Mouse (Mus musculus): ENCODE measurements around the gene Gsdma2. TPM values are rescaled to one million over a fixed set of nuclear protein-coding genes. Genes with fewer than 3 reads are reported as not detected.
"Not testable (repeated sequence)": the region's sequence is repeated elsewhere in the genome, so short reads cannot be mapped to it uniquely, and the experiment has no call there.

Gene Gsdma2
- polyA plus RNA-seq, 1 experiment from 2014 or later = not detected

DNA sequence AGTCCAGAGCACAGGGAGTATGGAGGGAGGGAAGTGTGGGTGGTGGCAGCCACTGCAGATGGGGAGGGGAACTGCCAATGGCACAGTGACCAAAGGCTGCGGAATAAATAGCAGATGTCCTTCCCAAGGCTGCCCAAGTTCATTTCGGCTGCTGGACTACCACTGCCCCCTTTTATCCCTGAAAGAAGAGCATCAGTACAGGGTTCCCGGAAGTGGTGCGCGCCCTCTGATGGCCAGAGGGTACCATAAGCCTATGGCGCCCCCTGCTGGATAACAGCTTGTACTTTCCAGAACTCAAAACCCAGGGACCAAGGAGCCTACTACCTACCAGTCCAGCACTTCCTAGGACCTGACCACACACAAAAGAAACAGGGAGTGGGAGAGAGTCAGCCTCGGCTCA lies 26.6 kb downstream of the Gsdma2 start:
- H3K4me2 ChIP-seq (ENCODE audit: low read depth, low read length); H3K4me3 ChIP-seq (ENCODE audit: low read depth, low read length); H3K9me3 ChIP-seq (ENCODE audit: control insufficient read depth, low read length); H3K36me3 ChIP-seq (ENCODE audit: control insufficient read depth, insufficient read depth, low read length); H3K4me1 ChIP-seq (ENCODE audit: control insufficient read depth, insufficient read depth, low read length); H3K27ac ChIP-seq (ENCODE audit: low read depth, low read length); H3K27me3 ChIP-seq (ENCODE audit: control insufficient read depth, insufficient read depth, low read length); ATAC-seq (ENCODE audit: low read depth); H3K9ac ChIP-seq (replicated peaks; ENCODE audit: low read depth, low read length): not testable (repeated sequence)
- 6% methylated on average over 6 of the region's 7 CpGs for WGBS

DNA sequence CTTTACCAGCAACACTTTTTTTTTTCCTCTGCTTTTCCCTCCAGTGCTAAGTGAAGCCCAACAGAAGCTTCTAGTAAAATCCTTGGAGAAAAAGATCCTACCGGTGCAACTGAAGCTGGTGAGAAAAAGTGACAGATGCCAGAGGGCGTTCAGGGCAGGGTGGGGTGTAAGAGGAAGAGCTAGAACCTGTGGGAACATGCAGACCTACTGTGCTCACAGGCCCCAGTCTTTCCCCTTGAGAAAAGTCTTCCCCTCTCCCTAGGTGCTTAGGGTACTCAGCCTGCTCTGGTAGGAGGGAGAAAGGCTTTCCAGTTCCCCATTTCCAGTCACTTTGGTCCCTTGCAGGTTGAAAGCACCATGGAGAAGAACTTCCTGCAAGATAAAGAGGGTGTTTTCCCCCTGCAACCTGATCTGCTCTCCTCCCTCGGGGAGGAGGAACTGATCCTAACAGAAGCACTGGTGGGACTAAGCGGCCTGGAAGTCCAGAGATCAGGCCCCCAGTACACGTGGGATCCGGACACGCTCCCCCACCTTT lies 29.3 kb downstream of the Gsdma2 start:
- no peak overlapping the region for H3K4me3 ChIP-seq (ENCODE audit: low read depth, low read length)
- no peak overlapping the region for H3K27ac ChIP-seq (ENCODE audit: low read depth, low read length)
- H3K9ac ChIP-seq (replicated peaks; ENCODE audit: low read depth, low read length) = no peak overlapping the region
- no peaks in the 10 kb centered on the region for H3K9me3 ChIP-seq (ENCODE audit: control insufficient read depth, low read length)
- H3K4me2 ChIP-seq (ENCODE audit: low read depth, low read length) = no peak overlapping the region
- no peaks in the 10 kb centered on the region for H3K27me3 ChIP-seq (ENCODE audit: control insufficient read depth, insufficient read depth, low read length)
- no peaks in the 10 kb centered on the region for H3K36me3 ChIP-seq (ENCODE audit: control insufficient read depth, insufficient read depth, low read length)
- no peak for ATAC-seq (ENCODE audit: low read depth)
- WGBS = 55% methylated on average over 7 of the region's 7 CpGs
- no peaks in the 10 kb centered on the region for H3K4me1 ChIP-seq (ENCODE audit: control insufficient read depth, insufficient read depth, low read length)

DNA sequence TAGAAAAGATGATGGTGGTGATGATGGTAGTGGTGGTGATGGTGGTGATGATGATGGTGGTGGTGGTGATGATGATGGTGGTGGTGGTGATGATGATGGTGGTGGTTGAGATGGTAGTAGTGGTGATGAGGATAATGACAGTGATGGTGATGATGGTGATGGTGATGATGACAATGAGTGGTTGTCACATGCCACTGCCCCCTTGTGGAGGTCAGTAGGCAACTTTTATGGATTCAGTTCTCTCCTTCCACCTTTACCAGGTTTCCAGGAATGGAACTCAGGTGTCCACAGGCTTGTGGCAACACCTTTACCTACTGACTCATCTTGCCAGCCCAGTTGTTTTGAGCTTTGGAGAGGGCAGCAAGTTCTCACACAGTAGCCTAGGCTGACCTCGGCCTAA lies 33.5 kb downstream of the Gsdma2 start:
- no peak overlapping the region for H3K9ac ChIP-seq (replicated peaks; ENCODE audit: low read depth, low read length)

DNA sequence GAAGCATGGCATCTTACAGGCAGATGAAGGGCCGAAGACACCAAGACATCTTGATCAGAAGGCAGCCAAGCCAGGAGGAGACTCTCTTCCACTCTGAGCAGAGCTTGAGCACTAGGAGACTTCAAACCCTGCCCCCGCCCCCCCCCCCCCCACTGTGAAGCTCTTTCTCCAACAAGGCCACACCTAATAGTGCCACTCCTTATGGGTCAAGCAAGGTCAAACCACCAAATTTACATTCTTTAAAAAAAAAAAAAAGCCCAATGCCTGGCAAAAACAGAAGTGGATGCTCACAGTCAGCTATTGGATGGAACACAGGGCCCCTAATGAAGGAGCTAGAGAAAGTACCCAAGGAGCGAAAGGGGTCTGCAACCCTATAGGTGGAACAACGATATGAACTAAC lies 34.0 kb downstream of the Gsdma2 start:
- not testable (repeated sequence) for H3K9me3 ChIP-seq (ENCODE audit: control insufficient read depth, low read length); H3K27me3 ChIP-seq (ENCODE audit: control insufficient read depth, insufficient read depth, low read length); H3K27ac ChIP-seq (ENCODE audit: low read depth, low read length); H3K9ac ChIP-seq (replicated peaks; ENCODE audit: low read depth, low read length); H3K4me3 ChIP-seq (ENCODE audit: low read depth, low read length); H3K4me1 ChIP-seq (ENCODE audit: control insufficient read depth, insufficient read depth, low read length); H3K36me3 ChIP-seq (ENCODE audit: control insufficient read depth, insufficient read depth, low read length); ATAC-seq (ENCODE audit: low read depth); H3K4me2 ChIP-seq (ENCODE audit: low read depth, low read length)
- WGBS = 88% methylated on average over 4 of the region's 4 CpGs

More for the DNA sequence above, 33.5 kb downstream of the Gsdma2 start:
- no peaks in the 10 kb centered on the region for H3K36me3 ChIP-seq (ENCODE audit: control insufficient read depth, insufficient read depth, low read length)
- H3K9me3 ChIP-seq (ENCODE audit: control insufficient read depth, low read length) = no peaks in the 10 kb centered on the region
- no peak overlapping the region for H3K27ac ChIP-seq (ENCODE audit: low read depth, low read length)
- ATAC-seq (ENCODE audit: low read depth) = no peak
- no peak overlapping the region for H3K4me3 ChIP-seq (ENCODE audit: low read depth, low read length)
- 94% methylated on average over 1 of the region's 1 CpGs for WGBS
- H3K4me1 ChIP-seq (ENCODE audit: control insufficient read depth, insufficient read depth, low read length) = peaks cover 7% of the 10 kb centered on the region
- H3K27me3 ChIP-seq (ENCODE audit: control insufficient read depth, insufficient read depth, low read length) = no peaks in the 10 kb centered on the region
- H3K4me2 ChIP-seq (ENCODE audit: low read depth, low read length) = no peak overlapping the region

DNA sequence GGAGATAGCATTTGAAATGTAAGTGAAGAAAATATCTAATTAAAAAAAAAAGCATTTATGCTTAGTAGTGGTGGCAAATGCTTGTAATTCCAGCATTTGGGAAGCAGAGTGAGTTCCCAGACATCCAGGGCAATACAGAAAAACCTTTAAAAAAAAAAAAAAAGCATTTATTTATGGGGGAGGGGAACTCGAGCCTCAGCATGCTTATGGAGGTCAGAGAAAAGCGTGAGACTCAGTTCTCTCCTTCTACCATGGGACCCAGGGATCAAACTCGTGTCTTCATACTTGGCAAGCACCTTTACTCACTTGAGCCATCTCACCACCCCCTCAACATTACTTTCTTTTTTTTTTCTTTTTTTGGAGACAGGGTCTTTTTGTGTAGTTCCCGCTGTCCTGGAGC lies 34.6 kb downstream of the Gsdma2 start:
- Histone ChIP-seq H3K9ac (replicated peaks; ENCODE audit: low read depth, low read length) (no peak overlapping the region), H3K4me3 (ENCODE audit: low read depth, low read length) (no peak overlapping the region), H3K4me2 (ENCODE audit: low read depth, low read length) (0 out of 2 replicates have a peak overlapping the region, but pooled peaks have one; percentile 91), H3K27me3 (ENCODE audit: control insufficient read depth, insufficient read depth, low read length) (no peaks in the 10 kb centered on the region), H3K36me3 (ENCODE audit: control insufficient read depth, insufficient read depth, low read length) (peaks cover 10% of the 10 kb centered on the region), H3K4me1 (ENCODE audit: control insufficient read depth, insufficient read depth, low read length) (peaks cover 7% of the 10 kb centered on the region), H3K9me3 (ENCODE audit: control insufficient read depth, low read length) (no peaks in the 10 kb centered on the region), H3K27ac (ENCODE audit: low read depth, low read length) (no peak overlapping the region)
- ATAC-seq (ENCODE audit: low read depth) = no peak
- WGBS = 83% methylated on average over 4 of the region's 4 CpGs

DNA sequence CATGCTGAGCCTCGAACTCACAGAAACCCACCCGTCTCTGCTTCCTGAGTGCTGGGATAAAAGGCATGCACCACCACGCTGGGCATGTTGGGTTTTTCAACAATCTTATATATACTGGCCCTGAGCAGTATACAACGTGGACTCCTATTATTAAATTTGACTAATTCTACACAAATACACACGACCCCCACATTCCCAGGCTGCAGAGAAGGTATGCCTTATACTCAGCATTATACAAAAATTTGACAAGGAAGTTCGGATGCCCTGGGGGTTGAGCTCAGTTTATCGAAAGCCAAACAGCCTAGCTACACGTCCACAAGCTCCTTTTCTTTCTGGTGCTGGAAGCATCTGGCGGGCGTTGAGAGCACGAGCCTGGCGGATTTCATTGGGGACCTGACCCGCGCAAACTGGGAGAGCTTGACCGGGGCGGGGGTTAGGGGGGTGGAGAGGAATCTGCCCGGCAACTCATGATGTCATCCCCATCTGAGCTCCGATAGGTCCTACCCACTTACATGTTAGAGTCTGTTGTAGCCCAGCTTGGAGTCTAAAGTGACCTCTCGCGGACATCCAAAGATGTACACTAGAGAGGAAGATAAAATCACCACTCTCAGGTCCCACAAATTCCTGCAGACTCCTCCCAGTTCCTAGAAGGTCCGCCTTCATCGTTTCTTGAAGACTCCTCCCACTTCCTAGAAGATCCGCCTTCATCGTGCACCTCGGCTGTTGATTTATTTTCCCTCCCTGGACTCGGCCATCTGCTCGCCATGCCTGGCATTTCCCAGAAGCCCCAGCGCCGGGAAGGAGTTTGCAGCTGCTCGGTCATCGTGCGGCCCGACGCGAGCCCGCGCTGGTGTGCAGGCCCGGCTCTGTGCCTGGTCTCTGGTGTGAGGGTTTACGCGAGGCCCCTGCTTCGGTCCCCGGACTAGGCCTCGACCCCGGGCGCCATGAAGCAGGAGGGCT lies 35.5 kb downstream of the Gsdma2 start, which contains the start of gene Psmd3:
TSS of gene Psmd3 (plus strand) at position 769 of the 960 bp plus-strand sequence.
- Histone ChIP-seq H3K36me3 (ENCODE audit: control insufficient read depth, insufficient read depth, low read length) (peaks cover 19% of the 10 kb centered on the region), H3K27ac (ENCODE audit: low read depth, low read length) (peak within 1 kb of the TSS; percentile 49), H3K4me3 (ENCODE audit: low read depth, low read length) (peak within 1 kb of the TSS; percentile 98), H3K27me3 (ENCODE audit: control insufficient read depth, insufficient read depth, low read length) (no peaks in the 10 kb centered on the region), H3K4me2 (ENCODE audit: low read depth, low read length) (peak within 1 kb of the TSS; percentile 91), H3K9ac (replicated peaks; ENCODE audit: low read depth, low read length) (peak within 1 kb of the TSS; percentile 98), H3K4me1 (ENCODE audit: control insufficient read depth, insufficient read depth, low read length) (peaks cover 7% of the 10 kb centered on the region), H3K9me3 (ENCODE audit: control insufficient read depth, low read length) (no peaks in the 10 kb centered on the region)
- WGBS = 6% methylated on average over 45 of the region's 45 CpGs
- ATAC-seq (ENCODE audit: low read depth) = peak; percentile 95

DNA sequence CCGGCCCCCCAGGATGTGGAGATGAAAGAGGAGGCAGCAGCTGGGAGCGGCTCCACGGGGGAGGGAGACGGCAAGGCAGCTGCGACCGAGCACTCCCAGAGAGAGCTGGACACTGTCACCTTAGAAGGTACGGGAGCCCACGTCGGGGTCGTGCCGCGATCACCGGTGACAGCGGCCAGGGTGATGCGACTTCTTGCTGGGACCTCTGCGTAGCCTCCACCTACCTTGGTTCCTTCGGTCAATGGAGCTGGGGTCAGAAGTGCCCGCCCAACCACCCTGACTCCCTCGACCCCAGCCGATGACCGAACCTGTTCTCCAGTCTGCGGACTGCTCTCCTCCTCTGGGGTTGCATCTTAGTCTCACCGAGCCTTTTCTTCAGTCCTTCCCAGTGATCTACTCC lies 36.3 kb downstream of the Gsdma2 start:
- Histone ChIP-seq H3K4me1 (ENCODE audit: control insufficient read depth, insufficient read depth, low read length) (peaks cover 7% of the 10 kb centered on the region), H3K9ac (replicated peaks; ENCODE audit: low read depth, low read length) (peak overlapping the region; percentile 98), H3K27me3 (ENCODE audit: control insufficient read depth, insufficient read depth, low read length) (no peaks in the 10 kb centered on the region), H3K4me3 (ENCODE audit: low read depth, low read length) (peak overlapping the region; percentile 98), H3K27ac (ENCODE audit: low read depth, low read length) (peak overlapping the region; percentile 49), H3K4me2 (ENCODE audit: low read depth, low read length) (peak overlapping the region; percentile 91), H3K9me3 (ENCODE audit: control insufficient read depth, low read length) (no peaks in the 10 kb centered on the region), H3K36me3 (ENCODE audit: control insufficient read depth, insufficient read depth, low read length) (peaks cover 26% of the 10 kb centered on the region)
- WGBS = 0% methylated on average over 23 of the region's 23 CpGs
- peak; percentile 22; the same call in 1 of the 2 replicates for ATAC-seq (ENCODE audit: low read depth)

DNA sequence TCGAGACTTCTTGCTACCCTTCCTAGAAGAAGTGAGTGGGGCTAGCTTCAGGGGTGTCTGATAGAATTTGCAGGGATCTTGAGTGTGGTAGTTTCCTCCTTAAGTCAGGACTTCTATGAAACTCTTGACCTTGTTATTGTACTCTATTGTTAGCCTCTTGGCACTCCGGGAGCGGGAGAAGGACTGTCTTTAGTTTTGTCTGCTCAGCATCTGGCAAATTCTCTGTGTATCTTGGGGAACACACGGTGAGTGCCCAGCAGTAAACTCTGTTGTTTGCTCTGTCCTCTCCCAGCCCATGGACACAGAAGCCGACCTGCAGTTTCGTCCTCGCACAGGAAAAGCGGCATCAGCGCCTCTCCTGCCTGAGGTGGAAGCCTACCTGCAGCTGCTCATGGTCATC lies 39.1 kb downstream of the Gsdma2 start:
- WGBS = 90% methylated on average over 9 of the region's 9 CpGs
- no peak overlapping the region for H3K4me2 ChIP-seq (ENCODE audit: low read depth, low read length)
- ATAC-seq (ENCODE audit: low read depth) = no peak
- no peaks in the 10 kb centered on the region for H3K27me3 ChIP-seq (ENCODE audit: control insufficient read depth, insufficient read depth, low read length)
- H3K4me3 ChIP-seq (ENCODE audit: low read depth, low read length) = no peak overlapping the region
- no peak overlapping the region for H3K9ac ChIP-seq (replicated peaks; ENCODE audit: low read depth, low read length)
- peaks cover 48% of the 10 kb centered on the region for H3K36me3 ChIP-seq (ENCODE audit: control insufficient read depth, insufficient read depth, low read length)
- H3K27ac ChIP-seq (ENCODE audit: low read depth, low read length) = no peak overlapping the region
- H3K4me1 ChIP-seq (ENCODE audit: control insufficient read depth, insufficient read depth, low read length) = peaks cover 7% of the 10 kb centered on the region
- H3K9me3 ChIP-seq (ENCODE audit: control insufficient read depth, low read length) = no peaks in the 10 kb centered on the region

DNA sequence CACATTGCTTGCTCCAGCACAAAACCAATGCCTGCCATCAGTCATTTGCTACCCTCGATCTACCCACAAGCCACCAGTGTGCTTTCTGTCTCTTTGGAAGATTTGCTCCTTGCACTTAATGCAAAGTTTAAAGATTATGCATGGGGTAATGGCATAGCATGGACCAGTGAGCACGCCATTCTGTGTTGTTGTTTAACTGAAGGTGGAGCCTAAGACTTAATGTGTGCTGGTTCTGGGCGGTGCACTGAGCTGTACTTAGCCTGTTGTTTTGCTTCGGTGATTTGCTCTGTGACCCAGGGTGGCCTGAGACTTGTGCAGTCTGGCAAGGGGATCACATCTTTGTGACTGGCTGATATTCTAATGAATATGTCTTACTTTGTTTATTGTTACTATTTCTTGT lies 40.4 kb downstream of the Gsdma2 start:
- Histone ChIP-seq H3K27ac (ENCODE audit: low read depth, low read length) (no peak overlapping the region), H3K4me1 (ENCODE audit: control insufficient read depth, insufficient read depth, low read length) (peaks cover 7% of the 10 kb centered on the region), H3K27me3 (ENCODE audit: control insufficient read depth, insufficient read depth, low read length) (no peaks in the 10 kb centered on the region), H3K9ac (replicated peaks; ENCODE audit: low read depth, low read length) (no peak overlapping the region), H3K36me3 (ENCODE audit: control insufficient read depth, insufficient read depth, low read length) (peaks cover 61% of the 10 kb centered on the region), H3K4me2 (ENCODE audit: low read depth, low read length) (no peak overlapping the region), H3K4me3 (ENCODE audit: low read depth, low read length) (no peak overlapping the region), H3K9me3 (ENCODE audit: control insufficient read depth, low read length) (no peaks in the 10 kb centered on the region)
- 92% methylated on average over 4 of the region's 4 CpGs for WGBS
- ATAC-seq (ENCODE audit: low read depth) = no peak

Data from neural tube, embryonic 14.5 days (tissue).